Mouse (Mus musculus) gastrocnemius, postnatal 10 days (tissue): ENCODE data around the gene Mdga1. TPM values are rescaled to one million over a fixed set of nuclear protein-coding genes. Genes with fewer than 3 reads are reported as not detected.

Source experiments
- DNase-seq: peaks from one replicate; pipeline ENCODE4 v3.0.0; 2021; ENCODE audit warnings: mixed read lengths
- total RNA-seq, 2 experiments: library from RNA; stranded (reverse); gene quantifications; 2 replicates each; pipeline ENCODE4 v1.2.3; 2021

Gene Mdga1
- total RNA-seq, 2 experiments from 2014 or later, result 62.3 to 71.8 TPM

- DNase-seq, result no peak
Observed at GRCm38 (mm10) chr17:29919552-29919920, 50.4 kb downstream of the Mdga1 start.

GRCm38 (mm10) chr17:29918791-29919551 lies 50.9 kb downstream of the Mdga1 start:
- DNase-seq, result no peak

- no peak for DNase-seq
Observed at GRCm38 (mm10) chr17:29916968-29917367, 52.9 kb downstream of the Mdga1 start.

- DNase-seq, result no peak
Observed at GRCm38 (mm10) chr17:29915820-29916219, 54.1 kb downstream of the Mdga1 start.

DNA sequence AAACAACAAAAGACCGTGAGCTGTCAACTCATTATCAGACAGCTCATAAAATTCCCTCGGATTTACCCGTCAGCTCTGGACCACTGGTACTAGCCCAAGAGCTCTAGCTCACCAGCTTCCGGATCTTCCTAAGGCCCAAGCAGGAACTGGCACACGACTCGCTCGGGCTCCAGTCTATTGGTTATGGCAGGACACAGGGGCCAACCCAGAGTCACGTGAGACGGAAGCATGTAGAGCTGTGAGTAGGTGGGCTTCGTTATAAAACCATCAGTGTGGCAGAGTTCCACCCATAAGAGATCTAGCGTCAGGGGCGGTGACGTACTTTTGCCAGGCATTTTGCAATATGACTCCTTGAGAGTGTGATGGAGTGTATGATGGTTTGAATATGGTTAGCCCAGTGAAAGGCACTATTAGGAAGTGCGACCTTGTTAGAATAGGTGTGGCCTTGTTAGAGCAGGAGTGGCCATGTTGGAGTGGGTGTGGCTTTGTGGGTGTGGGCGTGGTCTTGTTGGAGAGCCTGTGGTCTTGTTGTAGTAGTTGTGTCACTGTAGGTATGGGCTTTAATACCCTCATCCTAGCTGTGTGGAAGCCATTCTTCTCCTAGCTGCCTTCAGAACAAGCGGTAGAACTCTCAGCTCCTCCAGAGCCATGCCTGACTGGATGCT lies 56.5 kb downstream of the Mdga1 start:
- no peak for DNase-seq

DNA sequence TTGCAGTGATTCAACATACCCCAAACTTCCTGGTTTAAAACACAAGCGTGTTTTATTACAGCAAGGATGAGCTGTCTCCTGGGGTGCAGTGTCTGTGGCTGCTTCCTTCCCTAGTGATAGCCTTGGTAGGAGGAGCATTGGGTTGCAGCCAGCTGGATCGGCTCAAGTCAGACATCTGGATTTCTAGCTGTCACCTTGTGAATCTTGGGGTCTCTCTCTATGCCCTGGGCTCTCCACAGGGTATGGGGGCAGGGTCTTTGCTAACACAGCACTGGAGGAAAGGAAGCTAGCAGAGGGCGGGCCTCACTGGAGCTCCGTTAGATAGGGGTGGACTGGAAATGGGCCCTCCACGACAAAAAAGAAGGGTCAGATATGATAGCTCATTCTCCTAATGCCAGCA lies 57.2 kb downstream of the Mdga1 start:
- DNase-seq, result no peak

DNA sequence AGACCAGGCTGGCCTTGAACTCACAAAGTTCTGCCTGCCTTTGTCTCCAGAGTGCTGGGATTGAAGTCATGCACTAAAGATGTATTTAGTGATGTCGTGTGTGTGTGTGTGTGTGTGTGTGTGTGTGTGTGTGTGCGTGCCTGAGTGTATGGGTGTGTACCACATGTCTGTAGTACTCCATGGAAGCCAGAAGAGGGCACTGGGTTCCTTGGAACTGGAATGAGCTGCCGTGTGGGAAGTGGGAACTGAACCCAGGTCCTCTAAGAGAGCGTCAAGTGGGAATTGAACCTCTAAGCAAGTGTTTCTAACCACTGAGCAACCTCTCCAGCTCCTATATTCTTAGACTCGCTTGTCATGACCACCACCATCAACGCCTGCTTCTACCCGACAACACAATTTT lies 60.9 kb downstream of the Mdga1 start:
- DNase-seq, result no peak

- no peak for DNase-seq
Observed at GRCm38 (mm10) chr17:29904694-29905093, 65.2 kb downstream of the Mdga1 start.

DNA sequence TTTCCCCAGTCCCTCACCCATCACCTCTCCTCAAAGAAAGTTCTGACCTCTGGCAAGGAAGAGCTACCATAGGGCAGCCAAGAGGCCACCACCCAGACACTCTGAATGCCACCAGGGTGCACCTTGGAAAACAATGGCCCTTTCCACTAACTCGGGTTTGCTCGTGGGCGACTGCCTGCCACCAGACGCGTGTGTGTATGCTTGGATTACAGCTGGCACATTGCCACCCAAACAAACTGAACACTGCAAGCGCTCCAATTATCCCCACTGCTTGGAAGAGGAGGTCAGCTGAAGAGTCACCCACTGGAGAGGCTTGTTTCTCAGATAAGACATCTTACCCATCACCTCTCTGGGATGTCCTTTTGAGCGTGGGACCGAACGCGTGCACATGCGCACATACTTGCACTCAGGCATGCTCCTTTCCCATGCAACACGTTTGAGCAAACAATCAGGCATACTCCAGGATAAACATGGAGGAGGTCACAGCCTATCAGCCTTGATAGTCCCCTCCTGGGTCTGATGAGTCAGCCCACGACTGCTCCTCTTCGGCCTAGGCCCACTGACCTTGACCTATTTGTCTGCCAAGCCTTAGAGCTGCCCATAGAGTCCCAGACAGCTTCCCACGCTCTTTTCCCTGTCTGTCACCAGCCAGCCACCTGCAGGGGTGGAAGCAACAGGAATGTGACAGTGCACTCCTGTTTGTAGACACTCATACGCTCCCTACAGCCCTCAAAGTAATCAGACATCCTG lies 67.3 kb downstream of the Mdga1 start:
- peak; percentile 21 for DNase-seq

GRCm38 (mm10) chr17:29900289-29900688 lies 69.6 kb downstream of the Mdga1 start:
- DNase-seq, result no peak

DNA sequence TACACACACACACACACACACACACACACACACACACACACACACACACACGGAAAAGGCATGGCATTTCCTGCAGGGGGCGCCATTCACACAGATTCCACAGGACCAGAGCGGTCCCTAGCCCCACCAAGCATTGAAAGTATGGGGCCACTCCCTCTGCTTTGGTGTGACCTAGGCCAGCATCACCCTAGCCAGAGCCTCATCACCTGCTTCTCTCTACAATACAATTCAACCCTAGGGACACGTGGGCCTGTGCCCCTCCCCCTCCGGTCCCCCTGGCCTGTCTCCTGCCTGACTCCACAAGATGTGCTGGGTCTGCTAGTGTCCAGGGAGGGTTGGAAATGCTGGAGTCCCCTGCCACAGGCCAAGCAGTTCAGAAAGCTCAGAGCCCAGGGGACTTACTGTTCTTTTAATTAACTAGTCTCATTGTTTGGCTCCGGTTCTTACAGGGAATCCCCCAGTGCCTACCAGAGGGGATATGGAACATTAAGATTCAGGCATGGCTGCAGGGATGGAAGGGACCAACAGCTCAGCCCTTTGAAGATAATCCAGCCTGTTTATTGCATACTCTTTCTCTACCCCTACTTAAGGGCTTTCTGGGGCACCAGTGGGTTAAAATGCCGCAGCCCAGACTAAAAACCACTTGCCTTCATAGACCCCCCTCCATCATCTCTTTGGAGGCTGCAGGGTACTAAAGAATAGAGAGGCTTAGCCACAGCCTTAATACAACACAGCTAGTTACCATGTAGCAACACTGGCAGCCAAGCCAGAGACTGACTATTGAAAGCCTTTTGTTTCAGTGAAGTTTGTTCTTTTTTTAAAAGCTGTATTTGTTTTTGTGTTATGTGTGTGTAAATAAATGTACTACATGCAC lies 73.5 kb downstream of the Mdga1 start:
- DNase-seq, result peak; percentile 66

GRCm38 (mm10) chr17:29895566-29895965 lies 74.3 kb downstream of the Mdga1 start:
- DNase-seq, result peak; percentile 29

GRCm38 (mm10) chr17:29894965-29895364 lies 74.9 kb downstream of the Mdga1 start:
- DNase-seq, result peak; percentile 40

GRCm38 (mm10) chr17:29890451-29891110 lies 79.3 kb downstream of the Mdga1 start:
- DNase-seq, result no peak

DNA sequence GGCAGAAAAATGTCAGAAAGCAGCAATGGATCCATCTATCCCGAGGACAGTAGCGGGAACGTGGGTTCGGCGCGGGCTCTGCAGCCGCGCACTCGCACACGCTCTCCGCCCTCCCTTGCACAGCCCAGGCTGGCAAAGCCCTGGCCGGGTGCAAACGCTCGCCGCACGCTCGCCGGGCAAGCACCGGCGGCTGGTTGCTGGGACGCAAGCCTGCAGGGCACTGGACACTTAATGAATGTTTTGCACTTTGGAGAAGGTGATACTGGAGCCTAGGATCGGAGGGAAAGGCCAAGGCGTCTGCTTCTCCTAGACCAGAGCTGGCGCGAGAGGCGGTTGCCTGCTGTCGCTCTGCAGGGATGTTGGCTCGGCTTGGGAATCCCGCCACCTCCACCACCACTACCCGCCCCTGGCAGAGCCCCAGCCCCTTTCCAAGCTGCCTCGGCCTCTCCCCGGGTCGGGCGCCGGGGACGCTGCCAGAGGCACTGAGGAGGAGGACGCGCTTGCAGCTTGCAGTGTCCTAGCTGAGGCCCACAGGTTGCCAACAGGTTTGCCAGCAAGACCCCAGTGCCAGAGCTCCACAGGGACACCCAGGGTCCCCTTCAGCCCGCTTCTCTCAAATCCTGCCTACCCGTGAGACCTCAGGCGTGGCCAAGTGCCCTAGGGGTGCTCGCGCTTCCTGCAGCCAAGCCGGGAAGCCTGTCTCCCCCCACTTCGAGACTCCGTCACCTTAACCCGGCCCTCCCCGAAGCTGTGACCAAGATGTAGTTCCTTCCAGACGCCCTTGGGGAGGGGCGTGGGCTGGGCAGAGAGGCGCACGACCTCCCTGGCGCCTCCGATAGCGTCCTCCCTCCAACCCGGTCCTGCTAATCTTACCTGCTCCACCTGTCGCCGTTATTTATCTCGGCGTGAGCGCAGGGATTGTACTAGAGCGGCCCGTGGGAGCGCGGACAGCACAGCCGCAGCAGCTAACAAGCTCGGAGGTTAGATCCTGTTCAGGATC lies 80.6 kb downstream of the Mdga1 start:
- peak; percentile 72 for DNase-seq

DNA sequence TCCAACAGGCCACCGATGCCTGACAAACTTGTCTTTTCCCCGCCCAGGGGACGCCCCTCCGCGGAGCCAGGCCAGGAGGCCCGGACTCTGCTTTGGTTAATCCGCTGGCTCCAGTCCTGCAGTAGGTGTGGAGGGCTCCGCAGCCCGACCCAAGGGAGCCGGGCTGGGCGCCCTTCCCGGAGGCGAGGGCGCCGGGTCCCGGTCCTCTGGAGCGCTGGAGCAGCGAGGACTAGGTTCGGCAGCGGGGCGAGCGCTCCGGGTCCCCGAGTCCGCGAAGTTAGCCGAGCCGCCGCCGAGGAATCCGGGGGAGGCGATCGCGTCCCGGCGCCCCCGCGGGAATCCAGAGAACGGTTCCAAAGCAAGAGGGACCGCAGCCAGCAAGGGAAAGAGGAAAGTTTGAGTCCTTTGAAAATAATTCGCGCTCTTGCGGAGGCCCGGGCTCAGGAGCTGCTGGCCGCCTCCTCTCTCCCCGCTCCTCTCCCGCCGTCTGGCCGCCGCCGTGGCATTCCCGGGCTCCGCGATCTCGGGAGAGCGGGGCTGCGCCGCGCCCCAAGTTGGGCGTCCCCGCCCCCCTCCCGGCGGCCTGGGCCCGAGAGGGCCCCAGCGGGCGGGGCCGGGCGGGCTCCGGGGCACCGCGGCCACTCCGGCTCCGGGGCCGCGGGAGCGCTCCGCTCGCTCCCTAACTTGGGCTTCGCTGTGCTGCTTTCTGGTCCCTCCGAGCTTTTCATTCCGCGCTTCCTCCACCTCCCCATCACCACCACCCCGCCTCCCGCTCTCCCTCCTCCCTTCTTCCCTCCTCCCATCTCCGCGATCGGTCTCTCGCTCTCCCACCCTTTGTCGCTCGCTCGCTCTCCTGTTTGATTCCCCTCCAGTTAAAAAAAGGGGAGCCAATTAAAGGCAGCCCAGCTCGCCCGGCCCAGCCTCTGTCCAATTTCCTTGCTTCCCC lies 81.7 kb downstream of the Mdga1 start:
- peak; percentile 64 for DNase-seq

DNA sequence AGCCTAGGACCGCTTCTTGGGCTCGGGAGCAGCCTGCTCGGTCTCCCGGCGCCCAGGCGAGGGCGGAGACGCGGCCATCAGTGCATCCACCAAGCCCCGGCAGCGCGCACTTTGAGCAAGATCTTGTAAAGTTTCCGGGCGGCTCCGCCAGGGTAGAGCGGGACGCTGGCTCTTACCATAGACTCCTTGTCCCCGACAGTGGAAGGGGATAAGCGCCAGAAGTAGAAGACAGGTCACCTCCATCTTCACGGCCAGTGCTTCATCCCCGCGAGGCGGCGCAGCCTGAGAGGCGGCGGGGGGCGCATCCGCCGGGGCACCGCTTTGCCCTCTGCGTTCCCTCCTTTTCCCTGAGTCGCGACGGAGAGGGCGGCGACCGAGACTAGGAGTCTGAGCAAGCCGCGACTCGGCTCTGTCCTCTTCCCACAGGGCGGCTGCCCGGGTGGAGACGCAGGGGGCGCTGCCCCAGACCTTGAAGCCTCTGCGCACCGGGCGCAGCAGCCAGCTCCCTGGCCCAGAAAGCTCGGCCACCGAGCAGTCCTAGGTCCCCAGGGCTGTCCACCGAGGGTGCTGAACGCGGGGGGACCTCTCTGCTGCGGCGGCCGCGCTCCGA lies 82.5 kb downstream of the Mdga1 start:
- DNase-seq, result peak; percentile 64

DNA sequence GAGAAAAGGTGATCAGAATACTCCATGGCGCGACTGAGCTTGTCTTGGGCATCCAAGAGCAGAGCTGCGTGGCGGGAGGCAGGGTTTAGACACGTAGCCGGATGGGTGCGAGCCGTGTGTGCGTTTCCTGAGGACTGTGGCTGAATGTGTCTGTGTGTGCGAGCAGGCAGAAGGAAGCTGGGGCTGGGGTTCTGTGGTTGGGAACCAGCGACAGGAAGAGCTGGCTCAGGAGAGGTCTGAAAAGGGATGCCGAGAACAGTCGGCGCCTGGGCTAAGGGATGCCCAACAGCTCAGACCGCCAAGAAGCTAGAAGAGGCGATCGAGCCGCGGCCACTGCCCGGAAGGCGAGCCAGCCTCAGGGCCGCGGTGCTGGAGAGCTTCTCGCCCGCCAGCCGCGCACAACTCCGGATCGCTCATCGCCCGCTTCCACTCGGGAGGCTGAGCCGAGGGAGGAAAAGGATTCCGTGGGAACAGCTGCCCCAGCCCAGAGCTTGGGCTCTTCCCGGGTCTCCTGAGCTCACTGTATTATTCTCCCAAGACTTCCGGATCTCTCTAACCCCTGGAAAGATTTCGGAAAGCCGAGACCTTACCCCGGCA lies 83.1 kb downstream of the Mdga1 start:
- peak; percentile 54 for DNase-seq
